Mouse (Mus musculus) inflammation-experienced regulatory T-cells, adult 6 months (primary cell): ENCODE results near the gene Fam122c. TPM values are rescaled to one million over a fixed set of nuclear protein-coding genes. Genes with fewer than 3 reads are reported as not detected.

Source experiments
- polyA plus RNA-seq, 3 experiments: library from polyadenylated mRNA; unstranded; fragments of 100-300 nt; shearing (Covaris generic); gene quantifications; one replicate each; pipeline ENCODE4 v1.2.1; 2017

Gene Fam122c
- polyA plus RNA-seq, 3 experiments from 2014 or later = not detected

Other genes starting within 250 kb of the Fam122c start
- gene Plac1, start 33.3 kb upstream of the Fam122c start, polyA plus RNA-seq = not detected
- gene Fam122b, start 3.6 kb upstream of the Fam122c start, polyA plus RNA-seq = 1 to 10 TPM; 2.8 to 4.1 (median 3.5) TPM
- 10 to 100 TPM; 20.2 to 28.7 (median 21.0) TPM for gene Mospd1, start 97.1 kb downstream of the Fam122c start, polyA plus RNA-seq
- gene Etd, start 161.5 kb downstream of the Fam122c start, polyA plus RNA-seq = not detected